ENCODE assay signal across 12 mouse cellular contexts in genomic region chr8:11262031-11262735, GRCm38 (mm10). TPM values are rescaled to one million over a fixed set of nuclear protein-coding genes. Genes with fewer than 3 reads are reported as not detected.
DNase-seq lines count a peak whose midpoint lies in the region; ATAC-seq lines count a peak whose summit lies in the region.
"Had no signal": no experiment of that assay in that cellular context is flagged by ENCODE, and none has a peak within 500 bp of the region (broad histone marks: within the 10 kb centered on the region; RNA-seq: fewer than 3 reads in every experiment).

No protein-coding gene starts in this region.

- intact Hi-C loops in gastrocnemius, postnatal 14 days (cut with DNase I; ENCODE audit: low total_unique reads) = no loop called here
- intact Hi-C loops in heart, postnatal 14 days (cut with DNase I) = no loop called here

- DNase-seq in NIH3T3 (ENCODE audit: low read depth) = peak; percentile 64
- peak; percentile 53 for DNase-seq in gastrocnemius, postnatal 14 days
- DNase-seq in heart, postnatal 14 days = peak; percentile 57 to 60
- DNase-seq in lung, postnatal 25 days (ENCODE audit: low spot score) = peak; percentile 84
- DNase-seq in thymus, adult 18-20 months = no peak
- DNase-seq in natural killer cell, adult 2 months (ENCODE audit: low spot score in 2 of 2) = no peak
- DNase-seq in thymus, postnatal 10 days (ENCODE audit: low spot score in 2 of 2) = no peak
- DNase-seq: adrenal gland, postnatal 25 days; thymus, postnatal 4 days had no signal

- no peak for ATAC-seq in CD4-positive, CD25-positive, alpha-beta regulatory T cell, adult 4 months
- ATAC-seq: forebrain, embryonic 13.5 days; hindbrain, embryonic 16.5 days had no signal

RNA-seq across cellular contexts. Expression of gene Col4a2, which starts 50.4 kb away (rescaled TPM):
- total RNA-seq in gastrocnemius, postnatal 14 days (2021) = 100 to 1,000 TPM; 297 to 319 TPM
- 100 to 1,000 TPM; 570 to 571 TPM for total RNA-seq in heart, postnatal 14 days (2021)
- not detected for polyA plus RNA-seq in CD4-positive, CD25-positive, alpha-beta regulatory T cell, adult 4 months (2017; shearing (Covaris generic))

RNA-seq across cellular contexts. Expression of gene Col4a1, which starts 50.4 kb away (rescaled TPM):
- total RNA-seq in gastrocnemius, postnatal 14 days (2021) = 100 to 1,000 TPM; 636 to 736 TPM
- total RNA-seq in heart, postnatal 14 days (2021) = 1,000 to 10,000 TPM; 1,046 to 1,073 TPM
- polyA plus RNA-seq in CD4-positive, CD25-positive, alpha-beta regulatory T cell, adult 4 months (2017; shearing (Covaris generic)) = under 1 TPM in 1 of 2 experiments, not detected in 1; 0.22 TPM

Comparison
In these comparisons a context has a peak if more than half of its experiments do, and no peak if none do; other contexts are left out.
1. DNase-seq: peak in NIH3T3 (single experiment), gastrocnemius, postnatal 14 days (single experiment), heart, postnatal 14 days (2 of 2) and lung, postnatal 25 days (single experiment); none in thymus, adult 18-20 months (0 of 2), natural killer cell, adult 2 months (0 of 2) and thymus, postnatal 10 days (0 of 2).